Mouse (Mus musculus) CH12.LX (cell line): Measurements from ENCODE around the gene Ppp1r27.

ENCODE experiments used
- HCFC1 ChIP-seq: IDR thresholded peaks from 2 replicates; pipeline ENCODE4 v1.6.1; 2012; ENCODE audit warnings: low read depth, mild to moderate bottlenecking, inconsistent platforms, low read length, improper control_type of control experiment
- MAFK ChIP-seq: IDR thresholded peaks from 2 replicates; pipeline ENCODE4 v1.6.1; 2011; ENCODE audit warnings: low read length, improper control_type of control experiment; ENCODE audit not compliant: insufficient replicate concordance

GRCm38 (mm10) chr11:120576365-120576981, 25.5 kb upstream of the Ppp1r27 start:
- TF ChIP-seq HCFC1, result no peak
- TF ChIP-seq MAFK, result no peak
